Mouse (Mus musculus) liver, postnatal 0 days (tissue): ENCODE results near the gene Susd1. TPM values are rescaled to one million over a fixed set of nuclear protein-coding genes. Genes with fewer than 3 reads are reported as not detected.

ENCODE experiments used
- ATAC-seq: fragments of 200-750 bp; cut with Nextera tagmentation; 2 replicates; pipeline ENCODE4 v1.8.0; 2017; ENCODE audit warnings: mild to moderate bottlenecking, moderate library complexity
- DNase-seq: peaks from one replicate; pipeline ENCODE4 v3.0.0-alpha.2; 2016
- H3K27ac ChIP-seq: fragments of 300-500 bp; sonication (generic); 2 replicates; pipeline ENCODE4 v1.5.1; 2014; ENCODE audit warnings: antibody characterized with exemption, moderate library complexity, mild to moderate bottlenecking, low read depth
- H3K27me3 ChIP-seq: fragments of 300-500 bp; sonication (generic); 2 replicates; pipeline ENCODE4 v1.6.1; 2014; ENCODE audit warnings: low read length, control low read depth, mixed read lengths; ENCODE audit not compliant: insufficient read depth
- H3K36me3 ChIP-seq: fragments of 300-500 bp; sonication (generic); replicated peaks from 2 replicates; pipeline ENCODE4 v1.6.1; 2014; ENCODE audit warnings: mild to moderate bottlenecking, control low read depth, low read length, moderate library complexity, mixed read lengths; ENCODE audit not compliant: insufficient read depth
- H3K4me1 ChIP-seq: fragments of 300-500 bp; sonication (generic); 2 replicates; pipeline ENCODE4 v1.6.1; 2014; ENCODE audit warnings: antibody characterized with exemption, mild to moderate bottlenecking, control low read depth; ENCODE audit not compliant: insufficient read depth
- H3K4me2 ChIP-seq: fragments of 300-500 bp; sonication (generic); 2 replicates; pipeline ENCODE4 v1.6.1; 2014; ENCODE audit warnings: low read depth, mild to moderate bottlenecking, low read length, moderate library complexity, mixed read lengths
- H3K4me3 ChIP-seq: fragments of 300-500 bp; sonication (generic); 2 replicates; pipeline ENCODE4 v1.5.1; 2014; ENCODE audit warnings: low read depth, low read length
- H3K9ac ChIP-seq: fragments of 300-500 bp; sonication (generic); replicated peaks from 2 replicates; pipeline ENCODE4 v1.6.1; 2014; ENCODE audit warnings: mild to moderate bottlenecking, moderate library complexity
- H3K9me3 ChIP-seq: fragments of 300-500 bp; sonication (generic); 2 replicates; pipeline ENCODE4 v1.6.1; 2016; ENCODE audit warnings: mild to moderate bottlenecking, control low read depth, low read length, mixed read lengths
- CTCF ChIP-seq: sonication (generic); IDR thresholded peaks from 2 replicates; pipeline ENCODE4 v1.5.1; 2016; ENCODE audit warnings: antibody characterized with exemption, low read depth
- EP300 ChIP-seq: IDR thresholded peaks from 2 replicates; pipeline ENCODE4 v1.6.1; 2016; ENCODE audit warnings: antibody characterized with exemption, low read depth, mild to moderate bottlenecking
- WGBS: fragments of 180-500 bp; shearing (Covaris S2); extraction: QIAGEN DNeasy Blood & Tissue Kit; methylation state at CpG from one replicate; pipeline ENCODE4 v1.1.7; 2014; ENCODE audit not compliant: insufficient replicate concordance; 5-methylcytosine and 5-hydroxymethylcytosine counted together
- polyA plus RNA-seq: library from polyadenylated mRNA; unstranded; fragments of >200 nt; fragmentation: Nextera tagmentation; extraction: Ambion mirVana; gene quantifications from 2 replicates; pipeline ENCODE4 v1.2.1, GENCODE M21; 2015

Susd1 gene
- polyA plus RNA-seq, 1 experiment from 2014 or later, result 7.2 TPM

GRCm38 (mm10) chr4:59275956-59276355 is 162.5 kb downstream of the Susd1 start:
- Histone ChIP-seq H3K27ac (peak overlapping the region; percentile 71; the same call in 1 of the 2 replicates), H3K4me2 (no peak overlapping the region), H3K4me1 (peaks cover 23% of the 10 kb centered on the region), H3K4me3 (no peak overlapping the region), H3K9me3 (no peaks in the 10 kb centered on the region), H3K36me3 (no peaks in the 10 kb centered on the region), H3K9ac (no peak overlapping the region), H3K27me3 (no peaks in the 10 kb centered on the region)
- no peak for TF ChIP-seq EP300
- WGBS, result 25% methylated on average over 2 of the region's 2 CpGs
- ATAC-seq, result 0 out of 2 replicates have a peak, but pooled peaks have one; percentile 17
- no peak for DNase-seq

- H3K27me3 ChIP-seq, result no peaks in the 10 kb centered on the region
- ATAC-seq (peak; percentile 86), DNase-seq (peak; percentile 46)
- no peak overlapping the region for H3K4me2 ChIP-seq
- peak overlapping the region; percentile 71; the same call in 1 of the 2 replicates for H3K27ac ChIP-seq
- no peaks in the 10 kb centered on the region for H3K9me3 ChIP-seq
- WGBS, result 28% methylated on average over 3 of the region's 3 CpGs
- peaks cover 23% of the 10 kb centered on the region for H3K4me1 ChIP-seq
- H3K4me3 ChIP-seq, result no peak overlapping the region
- TF ChIP-seq EP300, result peak; percentile 86
- no peak for TF ChIP-seq CTCF
- H3K36me3 ChIP-seq, result no peaks in the 10 kb centered on the region
- H3K9ac ChIP-seq, result no peak overlapping the region
These were observed 162.9 kb downstream of the Susd1 start for GRCm38 (mm10) chr4:59275494-59275893.

- Histone ChIP-seq H3K9ac (no peak overlapping the region), H3K27me3 (no peaks in the 10 kb centered on the region), H3K27ac (no peak overlapping the region), H3K4me2 (no peak overlapping the region), H3K4me1 (peaks cover 23% of the 10 kb centered on the region), H3K9me3 (0 out of 2 replicates have a peak, but pooled peaks cover 3% of the 10 kb centered on the region), H3K36me3 (no peaks in the 10 kb centered on the region), H3K4me3 (no peak overlapping the region)
- no peak for ATAC-seq
- 46% methylated on average over 4 of the region's 4 CpGs for WGBS
- TF ChIP-seq CTCF, result no peak
- no peak for TF ChIP-seq EP300
- no peak for DNase-seq
These were observed 164.3 kb downstream of the Susd1 start for GRCm38 (mm10) chr4:59274136-59274535.

GRCm38 (mm10) chr4:59273342-59273741 is 165.1 kb downstream of the Susd1 start:
- no peak overlapping the region for H3K27ac ChIP-seq
- H3K9me3 ChIP-seq, result peaks cover 6% of the 10 kb centered on the region; the same call in 1 of the 2 replicates
- no peak overlapping the region for H3K4me2 ChIP-seq
- WGBS, result 20% methylated on average over 1 of the region's 1 CpGs
- H3K4me1 ChIP-seq, result peaks cover 21% of the 10 kb centered on the region
- no peaks in the 10 kb centered on the region for H3K27me3 ChIP-seq
- ATAC-seq, result no peak
- TF ChIP-seq EP300 (no peak), CTCF (no peak)
- H3K9ac ChIP-seq, result no peak overlapping the region
- H3K4me3 ChIP-seq, result no peak overlapping the region
- H3K36me3 ChIP-seq, result no peaks in the 10 kb centered on the region
- DNase-seq, result no peak

GRCm38 (mm10) chr4:59265631-59266030 is 172.8 kb downstream of the Susd1 start:
- Histone ChIP-seq H3K27ac (0 out of 2 replicates have a peak overlapping the region, but pooled peaks have one; percentile 1), H3K36me3 (no peaks in the 10 kb centered on the region), H3K9me3 (peaks cover 6% of the 10 kb centered on the region; the same call in 1 of the 2 replicates), H3K27me3 (no peaks in the 10 kb centered on the region), H3K4me1 (peaks cover 19% of the 10 kb centered on the region), H3K4me3 (no peak overlapping the region), H3K4me2 (no peak overlapping the region), H3K9ac (no peak overlapping the region)
- TF ChIP-seq EP300 (no peak), CTCF (no peak)
- no peak for DNase-seq
- 43% methylated on average over 5 of the region's 5 CpGs for WGBS
- no peak for ATAC-seq

- H3K27ac ChIP-seq, result peak overlapping the region; percentile 44
- TF ChIP-seq CTCF, result no peak
- no peak for TF ChIP-seq EP300
These were observed 173.3 kb downstream of the Susd1 start for GRCm38 (mm10) chr4:59265182-59265581.

More at GRCm38 (mm10) chr4:59265182-59265581, 173.3 kb downstream of the Susd1 start:
- Histone ChIP-seq H3K36me3 (no peaks in the 10 kb centered on the region), H3K4me1 (peaks cover 21% of the 10 kb centered on the region), H3K27me3 (no peaks in the 10 kb centered on the region), H3K9me3 (peaks cover 6% of the 10 kb centered on the region; the same call in 1 of the 2 replicates), H3K4me2 (peak overlapping the region; percentile 10; the same call in 1 of the 2 replicates), H3K9ac (no peak overlapping the region), H3K4me3 (no peak overlapping the region)
- 34% methylated on average over 5 of the region's 5 CpGs for WGBS
- ATAC-seq (no peak), DNase-seq (no peak)

Other genes with a start within 250 kb of the Susd1 start
- gene Ugcg, start 249.4 kb downstream of the Susd1 start, polyA plus RNA-seq, result 8.3 and 8.4 TPM in 2 replicates
- gene Ptbp3, start 110.7 kb upstream of the Susd1 start, polyA plus RNA-seq, result 35.6 and 36.3 TPM in 2 replicates
- 58.9 and 61.6 TPM in 2 replicates for gene Hsdl2, start 142.9 kb upstream of the Susd1 start, polyA plus RNA-seq
- gene E130308A19Rik, start 187.6 kb upstream of the Susd1 start, polyA plus RNA-seq, result 5.4 and 5.5 TPM in 2 replicates